In genomic region chr1:91239112-91239511, GRCm38 (mm10) we compare ENCODE assay signal across 9 mouse cellular contexts. TPM values are rescaled to one million over a fixed set of nuclear protein-coding genes. Genes with fewer than 3 reads are reported as not detected.
A peak's percentile ranks its signal among the peaks of the same experiment; 100 is the strongest.
DNase-seq lines count a peak whose midpoint lies in the region; ATAC-seq lines count a peak whose summit lies in the region.
"Had no signal": no experiment of that assay in that cellular context is flagged by ENCODE, and none has a peak within 500 bp of the region (broad histone marks: within the 10 kb centered on the region; RNA-seq: fewer than 3 reads in every experiment).

No protein-coding gene starts in this region.

- H3K4me3 ChIP-seq in embryonic facial prominence, embryonic 11.5 days (ENCODE audit: low read depth, low read length) = no peak overlapping the region
- H3K4me3 ChIP-seq in liver, embryonic 11.5 days (ENCODE audit: low read depth, low read length) = no peak overlapping the region
- H3K4me3 ChIP-seq: limb, embryonic 13.5 days had no signal

- H3K4me1 ChIP-seq in embryonic facial prominence, embryonic 11.5 days (ENCODE audit: control insufficient read depth, insufficient read depth, low read length) = no peaks in the 10 kb centered on the region
- peaks cover 5% of the 10 kb centered on the region; the same call in 1 of the 2 replicates for H3K4me1 ChIP-seq in liver, embryonic 11.5 days (replicated peaks; ENCODE audit: control insufficient read depth, insufficient read depth, low read length)
- H3K4me1 ChIP-seq: limb, embryonic 13.5 days had no signal

- no peaks in the 10 kb centered on the region for H3K36me3 ChIP-seq in embryonic facial prominence, embryonic 11.5 days (replicated peaks; ENCODE audit: control insufficient read depth, insufficient read depth, low read depth, low read length)
- no peaks in the 10 kb centered on the region for H3K36me3 ChIP-seq in liver, embryonic 11.5 days (ENCODE audit: control insufficient read depth, insufficient read depth, low read length)
- H3K36me3 ChIP-seq: limb, embryonic 13.5 days had no signal

- H3K27ac ChIP-seq in embryonic facial prominence, embryonic 11.5 days (replicated peaks; ENCODE audit: low read depth, low read length) = no peak overlapping the region
- H3K27ac ChIP-seq in liver, embryonic 11.5 days (ENCODE audit: low read depth, low read length) = no peak overlapping the region
- H3K27ac ChIP-seq: limb, embryonic 13.5 days had no signal

- 17% methylated on average over 5 of the region's 5 CpGs for WGBS in embryonic facial prominence, embryonic 11.5 days
- WGBS in liver, embryonic 11.5 days = 17% methylated on average over 5 of the region's 5 CpGs

- peak; percentile 66 for ATAC-seq in activated CD4-positive, CD25-positive, alpha-beta regulatory T cell, adult 4 months
- no peak for ATAC-seq in embryonic facial prominence, embryonic 11.5 days (replicated peaks; ENCODE audit: insufficient number of reproducible peaks, low FRiP score, low TSS enrichment, low read depth)
- peak; percentile 85 for ATAC-seq in hematopoietic stem cell, adult 5-6 weeks (replicated peaks in 1 of 2; ENCODE audit: insufficient read depth in 1 of 2, low FRiP score in 2 of 2, low TSS enrichment in 1 of 2, low read depth in 1 of 2, poor library complexity in 2 of 2, severe bottlenecking in 2 of 2)
- peak; percentile 57; the same call in 1 of the 2 replicates for ATAC-seq in liver, embryonic 11.5 days (replicated peaks; ENCODE audit: low FRiP score)

- no peak overlapping the region for H3K9ac ChIP-seq in embryonic facial prominence, embryonic 11.5 days (replicated peaks; ENCODE audit: low read length)
- no peak overlapping the region for H3K9ac ChIP-seq in liver, embryonic 11.5 days (ENCODE audit: low read depth, low read length)
- H3K9ac ChIP-seq: limb, embryonic 13.5 days had no signal

- no peak overlapping the region for H3K4me2 ChIP-seq in embryonic facial prominence, embryonic 11.5 days (ENCODE audit: low read depth, low read length)
- H3K4me2 ChIP-seq in liver, embryonic 11.5 days = no peak overlapping the region
- H3K4me2 ChIP-seq: limb, embryonic 13.5 days had no signal

- H3K9me3 ChIP-seq in embryonic facial prominence, embryonic 11.5 days (replicated peaks; ENCODE audit: control insufficient read depth, low read length) = no peaks in the 10 kb centered on the region
- no peaks in the 10 kb centered on the region for H3K9me3 ChIP-seq in liver, embryonic 11.5 days (ENCODE audit: control insufficient read depth, low read length)
- H3K9me3 ChIP-seq: limb, embryonic 13.5 days had no signal

- no peaks in the 10 kb centered on the region for H3K27me3 ChIP-seq in embryonic facial prominence, embryonic 11.5 days (ENCODE audit: control insufficient read depth, insufficient read depth, low read length)
- no peaks in the 10 kb centered on the region for H3K27me3 ChIP-seq in liver, embryonic 11.5 days (replicated peaks; ENCODE audit: control insufficient read depth, insufficient read depth, low read length)
- H3K27me3 ChIP-seq: limb, embryonic 13.5 days had no signal

- DNase-seq in left cerebral cortex, adult 18-20 months (ENCODE audit: low spot score in 2 of 2) = peak; percentile 62 to 63
- DNase-seq in left cerebral cortex, adult 11 months (ENCODE audit: low spot score) = no peak
- DNase-seq in embryonic facial prominence, embryonic 11.5 days (ENCODE audit: low spot score) = peak; percentile 50
- DNase-seq in liver, embryonic 11.5 days (ENCODE audit: low spot score) = no peak
- peak; percentile 67 for DNase-seq in retina, embryonic 14.5 days (ENCODE audit: low spot score)
- peak; percentile 77 to 78 for DNase-seq in thymus, postnatal 36 days

RNA-seq across cellular contexts. Expression of gene Ube2f, which starts 11.0 kb away (rescaled TPM):
- total RNA-seq in left cerebral cortex, adult 18-20 months (2021) = 10 to 100 TPM; 57.6 to 57.9 TPM
- 10 to 100 TPM; 74.4 to 95.6 TPM for polyA plus RNA-seq in activated CD4-positive, CD25-positive, alpha-beta regulatory T cell, adult 4 months (2017; shearing (Covaris generic))
- 93.2 and 96.4 TPM in 2 replicates for polyA plus RNA-seq in embryonic facial prominence, embryonic 11.5 days (2014; fragmentation: Nextera tagmentation; extraction: Ambion mirVana)
- total RNA-seq in hematopoietic stem cell, adult 5-6 weeks (2017) = 40.9 and 43.0 TPM in 2 replicates
- 78.5 and 81.4 TPM in 2 replicates for polyA plus RNA-seq in liver, embryonic 11.5 days (2014; fragmentation: Nextera tagmentation; extraction: Ambion mirVana)

RNA-seq across cellular contexts. Expression of gene Scly, which starts 59.0 kb away (rescaled TPM):
- total RNA-seq in left cerebral cortex, adult 18-20 months (2021) = 10 to 100 TPM; 18.8 to 20.8 TPM
- polyA plus RNA-seq in activated CD4-positive, CD25-positive, alpha-beta regulatory T cell, adult 4 months (2017; shearing (Covaris generic)) = 10 to 100 TPM; 42.0 to 57.3 TPM
- 10.9 and 11.7 TPM in 2 replicates for polyA plus RNA-seq in embryonic facial prominence, embryonic 11.5 days (2014; fragmentation: Nextera tagmentation; extraction: Ambion mirVana)
- 20.7 and 22.1 TPM in 2 replicates for total RNA-seq in hematopoietic stem cell, adult 5-6 weeks (2017)
- polyA plus RNA-seq in liver, embryonic 11.5 days (2014; fragmentation: Nextera tagmentation; extraction: Ambion mirVana) = 36.9 and 37.0 TPM in 2 replicates

RNA-seq across cellular contexts. Expression of gene Ramp1, which starts 59.5 kb away (rescaled TPM):
- total RNA-seq in left cerebral cortex, adult 18-20 months (2021) = 10 to 100 TPM; 51.6 to 52.7 TPM
- polyA plus RNA-seq in activated CD4-positive, CD25-positive, alpha-beta regulatory T cell, adult 4 months (2017; shearing (Covaris generic)) = 10 to 100 TPM; 25.3 to 30.0 TPM
- polyA plus RNA-seq in embryonic facial prominence, embryonic 11.5 days (2014; fragmentation: Nextera tagmentation; extraction: Ambion mirVana) = 0.21 and 0.41 TPM in 2 replicates
- 138 and 151 TPM in 2 replicates for total RNA-seq in hematopoietic stem cell, adult 5-6 weeks (2017)
- 3.5 and 4.0 TPM in 2 replicates for polyA plus RNA-seq in liver, embryonic 11.5 days (2014; fragmentation: Nextera tagmentation; extraction: Ambion mirVana)

Comparison
In these comparisons a context has a peak if more than half of its experiments do, and no peak if none do; other contexts are left out.
1. DNase-seq: peak in left cerebral cortex, adult 18-20 months (2 of 2), embryonic facial prominence, embryonic 11.5 days (single experiment), retina, embryonic 14.5 days (single experiment) and thymus, postnatal 36 days (2 of 2); none in left cerebral cortex, adult 11 months (single experiment) and liver, embryonic 11.5 days (single experiment).